Mouse (Mus musculus) small intestine, adult 2 months (tissue): Measurements from ENCODE around the gene Dnm2.

Experiments
- CTCF ChIP-seq: fragments of 200-500 bp; IDR thresholded peaks from 2 replicates; pipeline ENCODE4 v1.5.1; 2012; ENCODE audit warnings: low read depth, mild to moderate bottlenecking, control low read depth, inconsistent platforms, low read length, moderate library complexity, mixed read lengths; ENCODE audit not compliant: insufficient replicate concordance, insufficient read length; ENCODE audit errors: extremely low read depth
- POLR2A ChIP-seq: fragments of 200-500 bp; IDR thresholded peaks from 2 replicates; pipeline ENCODE4 v1.6.1; 2012; ENCODE audit warnings: low read depth, mild to moderate bottlenecking, control low read depth, inconsistent platforms, low read length, moderate library complexity

- no peak for TF ChIP-seq POLR2A
- no peak for TF ChIP-seq CTCF
These were observed 101.9 kb downstream of the Dnm2 start for GRCm38 (mm10) chr9:21526634-21526944.
